Mouse (Mus musculus) heart, postnatal 4 days (tissue): ENCODE measurements around the gene Bend6. TPM values are rescaled to one million over a fixed set of nuclear protein-coding genes. Genes with fewer than 3 reads are reported as not detected.

Experiments
- total RNA-seq, 2 experiments: library from RNA; stranded (reverse); gene quantifications; 2 replicates each; pipeline ENCODE4 v1.2.3; 2021

Gene Bend6
- total RNA-seq, 2 experiments from 2014 or later: 4.5 to 6.8 TPM

Other genes with a start within 250 kb of the Bend6 start
- 10 to 100 TPM; 10.1 to 10.6 TPM for gene Prim2, start 238.0 kb downstream of the Bend6 start, total RNA-seq
- gene Rab23, start 187.9 kb downstream of the Bend6 start, total RNA-seq: 10 to 100 TPM; 19.0 to 19.6 TPM
- 10 to 100 TPM; 62.7 to 67.7 TPM for gene Bag2, start 150.0 kb downstream of the Bend6 start, total RNA-seq
- 10 to 100 TPM; 21.1 to 30.8 TPM for gene Zfp451, start 93.2 kb downstream of the Bend6 start, total RNA-seq
- gene Dst, start 409 bp upstream of the Bend6 start, total RNA-seq: 100 to 1,000 TPM; 238 TPM